Mouse (Mus musculus): Measurements from ENCODE around the gene Sulf2. TPM values are rescaled to one million over a fixed set of nuclear protein-coding genes. Genes with fewer than 3 reads are reported as not detected.

The Sulf2 gene
- total RNA-seq, 2 experiments from 2014 or later = 8.7 to 12.3 TPM

DNA sequence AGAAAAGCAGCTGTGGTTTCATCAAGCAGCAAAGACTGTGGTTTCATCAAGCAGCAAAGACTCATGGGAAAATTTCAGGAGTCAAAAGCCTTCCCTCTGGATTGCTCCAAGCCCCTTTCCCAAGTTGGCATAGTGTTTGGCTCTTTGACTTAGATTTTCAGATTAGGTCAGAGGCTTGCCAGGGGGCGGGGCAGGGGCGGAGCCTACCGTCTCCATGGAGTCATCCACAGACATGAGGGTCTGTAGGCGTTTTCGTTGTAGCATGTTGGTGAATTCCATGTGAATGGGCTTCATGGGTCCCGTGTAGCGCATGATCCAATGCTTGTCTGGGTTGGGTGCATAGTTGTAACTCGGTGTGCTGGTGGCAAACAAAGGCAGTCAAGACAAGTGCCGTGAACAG, 66.5 kb downstream of the Sulf2 start:
- DNase-seq (ENCODE audit: low spot score) = no peak

DNA sequence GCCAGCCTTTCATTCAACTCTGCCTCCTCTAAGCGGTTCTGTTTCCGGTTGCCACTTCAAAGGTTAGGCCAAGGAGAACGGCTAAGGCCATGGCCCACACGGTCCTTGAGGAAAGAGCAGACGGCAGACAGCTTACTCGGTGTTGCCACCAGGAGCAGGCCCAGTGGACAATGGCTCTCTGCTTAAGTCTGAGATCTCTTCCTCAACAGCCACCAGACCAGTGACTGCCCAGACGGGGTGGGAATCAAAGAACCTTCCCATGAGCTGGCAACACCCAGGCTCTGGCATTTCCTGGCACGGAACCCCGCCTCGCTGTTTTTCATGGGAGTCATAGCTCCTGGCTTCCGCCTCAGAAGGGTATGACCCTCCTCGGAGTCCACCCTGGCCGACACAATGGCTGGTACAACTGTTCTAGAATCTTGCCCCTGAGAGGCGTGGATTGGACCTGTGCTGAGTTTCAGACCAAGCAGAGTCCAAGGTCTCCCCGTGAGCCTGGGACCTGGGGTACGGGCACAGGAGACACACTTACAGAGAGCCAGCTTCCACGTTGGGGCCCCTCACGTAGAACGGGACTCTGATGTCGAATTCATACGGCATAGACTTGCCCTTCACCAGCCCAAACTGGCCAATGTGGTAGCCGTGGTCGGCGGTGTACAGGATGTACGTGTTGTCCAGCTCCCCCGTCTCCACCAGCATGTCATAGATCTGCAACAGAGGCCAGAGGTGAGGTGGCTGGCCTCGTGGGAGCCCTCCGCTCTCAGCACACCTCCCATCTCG, 68.8 kb downstream of the Sulf2 start:
- DNase-seq (ENCODE audit: low spot score) = no peak

DNA sequence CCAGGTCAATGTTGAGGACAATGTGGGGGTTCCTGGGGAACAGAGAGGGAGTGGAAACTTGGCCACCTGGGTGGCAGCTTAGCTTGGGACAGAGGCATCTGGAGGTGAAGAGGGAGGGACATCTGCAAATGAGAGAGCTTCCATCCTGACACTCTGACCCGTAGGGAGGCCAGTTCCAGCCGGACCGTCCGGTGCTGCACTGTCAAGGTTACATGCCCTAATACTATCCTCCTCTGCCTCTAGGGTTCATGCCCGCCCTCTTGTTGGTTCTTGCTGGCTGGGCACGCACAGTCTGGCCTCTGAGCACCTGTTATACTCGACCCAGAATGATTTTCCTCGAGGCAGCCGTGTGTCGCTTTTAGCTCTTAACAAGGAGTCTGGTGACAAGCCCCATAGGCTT, 69.7 kb downstream of the Sulf2 start:
- DNase-seq (ENCODE audit: low spot score) = no peak

DNA sequence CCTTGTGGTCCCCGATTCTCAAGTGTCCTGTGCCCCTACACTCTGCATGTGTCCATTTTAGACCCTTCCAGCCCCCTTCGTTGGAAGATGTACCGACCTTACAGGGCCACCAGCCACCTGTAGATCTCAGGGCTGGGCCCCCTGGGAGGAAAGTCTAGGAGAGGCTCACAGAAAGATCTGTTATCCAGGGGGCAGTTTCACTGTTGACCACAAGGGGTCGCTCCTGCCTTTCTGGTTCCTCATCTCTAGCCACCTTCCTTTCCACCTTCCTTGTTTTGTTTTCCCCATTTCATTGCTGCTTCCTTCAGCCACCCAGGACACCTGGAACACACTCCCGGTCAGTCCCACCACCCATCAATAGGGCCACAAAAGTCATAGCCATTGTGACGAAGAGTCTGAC, 70.5 kb downstream of the Sulf2 start:
- DNase-seq (ENCODE audit: low spot score) = peak; percentile 57

DNA sequence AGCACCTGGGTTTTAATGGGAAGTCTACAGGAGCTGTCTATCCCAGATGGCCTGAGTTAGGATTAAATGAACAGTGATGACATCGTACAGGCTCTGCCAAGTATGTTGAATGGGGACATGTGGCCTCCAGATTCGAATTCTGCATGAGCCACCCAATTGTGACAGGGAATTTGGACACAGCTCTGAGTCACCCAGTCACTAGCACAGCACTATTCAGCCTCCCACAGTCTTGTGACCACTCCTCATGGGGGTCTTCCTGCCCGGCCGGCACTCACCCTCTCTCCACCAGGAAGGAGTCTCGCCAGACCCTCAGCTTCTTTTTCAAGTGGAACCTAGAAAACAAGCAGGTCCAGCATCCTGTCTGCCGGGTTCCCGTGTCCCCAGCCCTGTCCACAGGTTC, 71.4 kb downstream of the Sulf2 start:
- DNase-seq (ENCODE audit: low spot score) = no peak

DNA sequence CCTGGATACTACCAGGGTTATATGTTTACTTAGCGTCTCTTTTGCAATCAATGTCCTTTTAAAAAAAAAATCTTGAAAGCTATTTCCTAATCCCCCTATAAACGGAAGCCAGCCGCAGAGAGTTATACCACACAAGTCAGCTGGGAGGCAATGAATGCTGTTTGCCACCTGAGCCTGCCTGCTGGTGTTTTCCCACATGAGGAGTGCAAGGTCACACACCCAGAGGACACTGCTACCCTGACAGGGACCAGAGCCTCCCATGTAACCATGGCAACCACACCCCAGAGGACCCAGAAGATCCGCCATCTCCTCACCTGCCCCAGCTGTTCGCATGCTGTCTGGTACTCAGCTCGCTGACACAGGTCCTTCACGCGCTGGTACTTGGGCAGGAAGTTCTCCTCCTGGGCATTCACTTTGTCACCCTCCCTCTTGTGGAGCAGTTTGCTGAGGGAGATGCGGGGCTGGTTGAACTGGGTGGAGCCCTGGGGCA, 71.9 kb downstream of the Sulf2 start:
- no peak for DNase-seq (ENCODE audit: low spot score)

DNA sequence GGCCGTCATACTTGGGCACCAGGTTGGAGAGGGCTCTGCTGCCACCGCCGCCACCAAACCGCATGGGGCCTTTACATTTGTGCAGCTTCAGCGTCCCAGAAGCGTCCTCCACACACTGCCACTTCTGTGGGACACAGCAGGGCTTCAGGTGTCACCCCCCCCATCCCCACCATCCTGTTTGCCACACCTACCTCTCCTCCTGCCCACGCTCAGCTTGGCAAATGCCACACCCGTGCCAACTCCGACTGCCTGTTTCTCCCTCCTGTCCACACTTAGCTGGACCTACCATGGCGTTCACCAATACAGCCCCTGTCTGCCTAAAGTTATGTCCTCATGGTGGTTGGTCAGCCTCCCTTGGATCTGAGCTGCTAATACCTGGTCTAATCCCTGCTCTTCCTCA, 72.8 kb downstream of the Sulf2 start:
- no peak for DNase-seq (ENCODE audit: low spot score)

DNA sequence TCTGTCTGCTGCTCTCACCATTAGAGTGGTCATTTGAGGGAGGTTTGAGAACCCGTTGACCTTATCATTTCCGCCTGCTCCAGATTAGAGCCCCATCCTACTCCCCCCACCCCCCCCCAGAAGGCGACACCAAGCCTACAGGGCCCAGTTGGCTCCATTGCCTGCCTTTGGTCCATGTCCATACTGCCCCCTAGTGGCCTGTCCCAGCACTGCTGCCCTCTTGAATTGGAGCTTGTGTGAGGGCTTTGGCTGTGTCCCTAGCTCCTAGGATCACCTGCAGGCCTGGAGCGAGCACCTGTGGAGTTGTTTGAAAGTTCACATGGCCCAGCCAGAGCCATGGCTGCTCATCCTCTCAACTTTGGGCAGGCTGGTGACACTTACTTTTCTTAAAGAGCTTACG, 73.3 kb downstream of the Sulf2 start:
- DNase-seq (ENCODE audit: low spot score) = peak; percentile 76

DNA sequence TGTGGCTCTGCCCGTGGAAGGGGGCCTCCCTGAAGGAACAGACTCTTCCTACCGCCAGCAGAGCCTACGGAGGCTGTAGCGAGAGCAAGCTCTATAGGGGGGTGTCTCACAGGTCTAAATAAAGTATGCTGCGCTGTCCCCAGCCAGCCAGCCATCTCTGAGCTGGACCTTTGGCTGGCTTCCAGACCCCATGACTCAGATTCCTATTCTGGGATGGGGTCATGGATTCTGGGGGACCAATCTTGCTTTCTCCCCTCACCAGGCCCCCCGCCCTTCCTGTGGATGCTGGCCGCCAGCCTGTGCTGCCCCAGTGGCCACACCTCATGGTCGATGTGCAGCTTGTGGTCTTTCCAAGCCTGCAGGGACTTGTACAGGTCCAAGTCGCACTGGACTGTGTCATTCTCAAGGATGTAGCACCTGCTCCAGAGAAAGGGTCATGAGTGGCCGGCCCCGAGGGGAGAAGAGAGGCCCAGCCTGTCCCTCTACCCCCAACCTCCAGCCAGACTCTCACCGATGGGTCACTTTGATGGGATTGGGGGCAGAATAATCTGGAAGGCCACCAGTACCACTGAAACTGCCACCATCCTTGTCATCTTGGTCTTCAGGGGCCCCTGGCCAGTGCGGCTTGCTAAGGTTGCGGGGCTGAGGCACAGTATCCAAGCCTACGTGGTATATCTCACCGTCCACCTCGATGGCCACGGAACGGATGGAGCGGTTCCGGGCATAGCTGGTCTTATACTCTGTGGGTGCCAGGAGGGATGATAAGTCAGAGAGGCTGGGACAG, 74.3 kb downstream of the Sulf2 start:
- DNase-seq (ENCODE audit: low spot score) = peak; percentile 71

DNA sequence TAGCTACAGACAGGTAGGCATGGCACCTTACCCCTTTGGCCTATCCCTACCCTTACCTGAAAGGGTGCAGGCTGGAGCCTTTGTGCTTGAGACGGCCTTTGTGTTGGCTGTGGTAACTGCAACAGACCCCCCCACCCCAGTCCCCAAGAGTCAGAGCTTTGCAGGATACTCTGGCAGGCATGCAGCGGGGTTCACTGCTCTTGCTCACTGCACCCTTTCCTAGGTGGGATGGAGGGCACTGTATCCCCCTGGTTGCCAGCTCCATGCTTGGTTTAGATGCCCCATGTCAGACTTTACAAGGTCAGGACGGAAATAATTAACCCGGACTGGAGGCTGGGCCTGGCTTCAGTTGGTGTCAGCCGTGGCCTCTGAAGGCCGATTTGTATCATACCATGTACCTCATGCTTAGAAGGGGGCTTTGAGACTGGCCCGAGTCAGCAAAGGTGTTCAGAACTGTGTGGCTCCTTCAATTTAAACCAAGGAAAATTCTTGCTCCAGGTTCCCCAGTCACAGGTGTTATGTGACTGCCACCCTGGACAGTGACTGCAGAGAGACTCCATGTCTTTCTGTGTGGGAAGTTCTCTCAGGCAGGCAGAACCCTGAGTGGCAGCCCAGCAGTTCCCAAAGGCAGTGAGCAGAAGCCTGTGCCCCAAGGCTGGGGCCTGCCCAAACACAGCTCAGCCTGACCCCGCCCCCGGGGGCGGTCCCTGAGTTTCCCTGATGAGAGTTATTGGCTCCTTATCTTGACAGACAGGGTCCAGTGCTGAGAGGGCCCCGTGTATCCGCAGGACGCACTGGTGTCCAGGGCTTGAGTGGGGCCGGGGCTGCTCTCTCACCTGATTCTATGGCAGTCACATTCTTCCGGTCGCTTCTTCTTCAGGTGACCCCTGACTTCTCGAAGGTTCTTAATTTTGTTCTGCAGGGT, 75.2 kb downstream of the Sulf2 start:
- DNase-seq (ENCODE audit: low spot score) = peak; percentile 29

DNA sequence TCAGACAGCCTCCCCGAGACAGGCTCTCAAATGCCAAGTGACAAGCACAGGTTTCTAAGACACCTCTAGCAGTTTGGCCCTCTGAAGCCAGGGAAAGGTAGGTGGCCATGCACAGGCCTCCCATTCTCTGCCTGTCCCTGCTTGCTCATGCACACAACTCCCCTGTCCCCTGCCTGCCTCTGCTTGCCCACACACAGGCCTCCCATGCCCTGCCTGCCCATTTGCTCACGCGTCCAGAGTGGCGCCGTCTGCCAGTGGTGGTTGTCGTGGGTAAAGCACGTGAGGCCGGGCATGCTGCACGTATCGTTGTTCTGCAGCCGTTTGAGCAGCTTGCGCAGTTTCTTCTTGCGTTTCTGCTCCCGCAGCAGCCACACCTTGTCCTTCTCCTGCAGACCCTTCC, 76.2 kb downstream of the Sulf2 start:
- no peak for DNase-seq (ENCODE audit: low spot score)

DNA sequence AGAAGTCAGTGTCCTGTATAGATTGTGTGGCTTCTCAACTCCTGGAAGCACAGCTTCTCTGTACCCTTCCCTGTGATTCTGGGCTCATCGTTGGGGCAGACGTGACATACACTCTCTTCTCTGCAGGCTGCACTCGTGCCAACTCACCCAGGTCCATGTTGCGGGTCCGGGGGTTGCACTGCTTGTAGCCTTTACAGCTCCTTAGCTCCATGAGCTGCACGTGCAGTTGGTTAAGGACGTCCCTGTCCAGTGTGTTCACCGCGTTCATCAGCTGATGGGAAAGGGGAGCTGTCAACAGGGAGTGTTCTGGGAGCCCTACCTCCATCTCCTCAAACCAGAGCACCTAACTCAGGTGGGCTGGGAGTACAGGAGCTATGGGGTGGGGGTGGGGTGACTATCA, 78.1 kb downstream of the Sulf2 start:
- no peak for DNase-seq (ENCODE audit: low spot score)

DNA sequence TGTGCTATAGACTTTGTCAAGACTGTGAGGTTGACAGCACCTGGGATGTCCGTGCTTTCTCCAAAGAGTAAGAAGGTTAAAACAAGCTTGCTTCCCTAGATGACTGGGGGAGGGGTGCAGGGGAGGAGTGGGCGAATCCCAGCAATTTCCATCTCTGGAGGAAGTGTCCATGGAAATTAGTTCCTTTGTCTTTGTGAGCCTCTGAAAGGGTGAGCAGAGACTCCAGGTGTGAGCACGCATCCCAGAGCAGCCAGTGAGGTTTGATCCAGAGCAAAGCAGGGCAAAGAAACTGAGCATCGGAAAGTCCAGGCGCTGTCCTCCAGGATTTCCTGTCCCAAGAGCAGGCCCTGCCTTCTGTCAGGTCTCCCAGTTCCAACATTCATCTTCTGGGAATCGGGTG, 81.1 kb downstream of the Sulf2 start:
- no peak for DNase-seq (ENCODE audit: low spot score)

DNA sequence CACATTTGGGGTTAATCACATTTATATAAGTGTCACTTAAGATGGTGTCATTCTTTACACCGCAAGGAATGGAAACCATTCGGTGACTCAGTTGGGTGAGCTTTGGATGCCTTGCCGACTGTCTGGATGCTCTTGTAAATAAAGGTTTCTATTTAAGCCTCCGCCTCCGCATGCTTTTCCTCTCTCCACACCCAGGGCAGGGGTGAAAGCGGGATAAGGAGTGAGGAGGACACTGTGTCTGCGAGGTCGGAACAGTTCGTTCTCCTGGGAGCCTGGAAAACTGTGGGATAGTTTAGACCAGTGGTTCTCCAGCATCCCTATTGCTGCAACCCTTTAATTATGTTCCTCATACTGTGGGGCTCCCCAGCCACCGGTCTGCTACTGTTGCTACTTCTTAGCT, 82.4 kb downstream of the Sulf2 start:
- DNase-seq (ENCODE audit: low spot score) = peak; percentile 36

DNA sequence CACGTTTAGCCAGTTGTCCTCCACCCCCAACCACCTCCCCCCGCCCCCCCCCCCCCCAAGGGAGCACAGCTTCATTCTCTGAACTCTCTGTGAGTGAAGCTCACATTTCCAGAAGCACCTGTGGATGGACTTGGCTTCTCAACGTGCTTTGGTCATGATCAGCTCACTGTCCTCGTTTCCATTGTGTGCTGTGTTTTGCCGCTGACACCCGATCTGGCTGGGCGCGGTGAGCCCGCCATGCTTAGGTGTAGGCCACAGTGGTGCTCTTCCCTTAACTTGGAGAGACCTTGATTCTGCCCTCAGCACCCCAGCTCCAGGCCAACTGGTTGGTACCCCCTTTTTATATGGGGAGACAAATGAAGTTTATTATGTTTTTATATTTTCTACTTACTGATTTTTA, 83.6 kb downstream of the Sulf2 start:
- no peak for DNase-seq (ENCODE audit: low spot score)

DNA sequence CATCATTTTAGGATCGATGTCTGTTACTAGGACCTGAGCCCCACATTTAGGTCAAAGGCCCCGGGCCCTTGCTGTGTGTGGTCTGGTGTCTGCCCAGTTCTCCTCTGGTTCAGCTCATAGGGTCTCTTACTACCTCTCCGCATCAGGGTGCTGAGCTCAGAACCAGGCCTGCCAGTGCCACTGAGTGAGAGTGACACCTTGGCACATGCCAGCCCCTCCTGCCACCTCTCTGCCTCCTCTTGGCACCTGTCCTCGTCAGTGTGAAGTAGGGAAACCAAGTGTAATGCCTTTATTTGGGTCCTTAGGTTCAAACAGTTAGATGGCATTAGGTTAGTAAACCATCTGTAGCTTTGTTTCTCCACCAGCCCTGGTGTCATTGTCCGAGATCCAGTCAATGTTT, 84.0 kb downstream of the Sulf2 start:
- DNase-seq (ENCODE audit: low spot score) = no peak

DNA sequence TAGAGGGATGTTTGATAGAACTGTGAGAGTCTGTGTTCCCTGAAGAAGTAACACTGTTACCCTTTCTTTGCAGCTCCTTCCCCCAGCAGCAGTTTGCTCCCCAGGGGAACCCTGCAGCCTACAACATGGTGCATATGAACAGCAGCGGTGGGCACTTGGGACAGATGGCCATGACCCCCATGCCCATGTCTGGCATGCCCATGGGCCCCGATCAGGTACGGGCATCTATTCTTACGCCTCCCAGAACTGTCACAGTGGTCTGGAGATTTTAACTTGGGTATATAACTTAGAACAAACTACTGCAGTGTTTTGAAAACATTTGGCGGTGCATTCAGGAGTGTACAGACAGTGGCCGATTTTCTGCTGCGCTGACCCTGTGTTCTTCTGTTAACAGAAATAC, 85.7 kb downstream of the Sulf2 start:
- DNase-seq (ENCODE audit: low spot score) = no peak

DNA sequence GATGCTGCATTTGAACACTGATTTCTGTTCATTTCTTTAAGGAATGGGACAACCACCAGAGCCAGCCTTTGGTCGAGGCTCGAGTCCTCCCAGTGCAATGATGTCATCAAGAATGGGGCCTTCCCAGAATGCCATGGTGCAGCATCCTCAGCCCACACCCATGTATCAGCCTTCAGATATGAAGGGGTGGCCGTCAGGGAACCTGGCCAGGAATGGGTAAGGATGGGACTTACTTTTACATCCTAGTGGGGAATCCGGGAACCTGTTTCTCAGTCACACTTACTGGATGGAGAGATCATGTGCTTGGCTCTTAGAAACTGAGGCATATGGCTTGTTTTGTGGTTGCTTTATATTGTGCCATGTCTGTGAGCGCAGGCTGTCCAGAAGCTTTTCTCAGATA, 86.3 kb downstream of the Sulf2 start:
- DNase-seq (ENCODE audit: low spot score) = no peak

DNA sequence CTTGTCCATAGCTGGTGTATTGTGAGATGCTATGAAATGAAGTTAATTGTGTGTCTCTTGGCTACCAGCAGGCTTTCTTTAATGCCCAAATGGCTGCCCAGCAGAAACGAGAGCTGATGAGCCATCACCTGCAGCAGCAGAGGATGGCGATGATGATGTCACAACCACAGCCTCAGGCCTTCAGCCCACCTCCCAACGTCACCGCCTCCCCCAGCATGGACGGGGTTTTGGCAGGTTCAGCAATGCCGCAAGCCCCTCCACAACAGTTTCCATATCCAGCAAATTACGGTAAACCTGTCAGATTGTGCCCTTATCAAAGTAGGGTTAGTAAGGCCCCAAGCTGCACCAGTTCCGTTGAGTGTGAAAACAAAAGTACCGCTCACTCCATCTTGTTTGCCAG, 87.2 kb downstream of the Sulf2 start:
- no peak for DNase-seq (ENCODE audit: low spot score)

DNA sequence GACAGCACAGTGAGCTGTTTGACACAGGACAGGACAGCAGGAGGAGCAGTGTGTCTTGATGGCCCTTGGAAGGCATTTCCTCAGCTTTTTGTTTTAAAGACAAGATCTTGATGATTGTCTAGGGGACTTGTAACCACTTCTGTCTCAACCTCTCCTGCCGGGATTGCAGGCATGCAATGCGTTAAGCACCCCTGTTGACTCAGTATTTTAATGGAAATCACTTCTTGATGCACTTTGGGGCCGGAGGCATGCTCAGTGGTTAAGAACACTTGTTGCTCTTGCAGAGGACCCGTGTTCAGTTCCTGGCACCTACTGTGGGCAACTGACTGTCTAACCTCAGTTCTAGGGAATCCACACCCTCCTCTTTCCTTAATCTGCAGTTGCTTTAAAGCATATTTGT, 89.0 kb downstream of the Sulf2 start:
- DNase-seq (ENCODE audit: low spot score) = no peak

DNA sequence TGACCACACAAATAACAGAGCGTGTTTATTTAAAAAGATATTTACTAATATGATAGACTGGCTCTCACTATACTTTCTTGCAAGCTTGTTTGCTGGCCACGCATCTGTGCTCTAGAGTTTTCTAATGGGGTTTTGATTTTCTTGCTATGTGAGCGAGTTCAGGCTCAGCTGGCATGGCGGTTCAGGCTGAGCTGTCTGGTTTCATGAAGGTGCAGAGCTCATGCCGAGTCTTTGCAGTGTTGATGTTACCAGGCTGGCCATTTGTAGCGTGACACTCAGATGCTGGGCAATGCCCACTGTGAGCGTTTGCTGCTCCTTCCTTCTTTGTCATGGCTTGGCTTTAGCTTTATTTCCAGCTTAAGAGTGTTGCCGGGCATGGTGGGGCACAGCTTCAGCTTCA, 93.0 kb downstream of the Sulf2 start:
- DNase-seq (ENCODE audit: low spot score) = no peak

DNA sequence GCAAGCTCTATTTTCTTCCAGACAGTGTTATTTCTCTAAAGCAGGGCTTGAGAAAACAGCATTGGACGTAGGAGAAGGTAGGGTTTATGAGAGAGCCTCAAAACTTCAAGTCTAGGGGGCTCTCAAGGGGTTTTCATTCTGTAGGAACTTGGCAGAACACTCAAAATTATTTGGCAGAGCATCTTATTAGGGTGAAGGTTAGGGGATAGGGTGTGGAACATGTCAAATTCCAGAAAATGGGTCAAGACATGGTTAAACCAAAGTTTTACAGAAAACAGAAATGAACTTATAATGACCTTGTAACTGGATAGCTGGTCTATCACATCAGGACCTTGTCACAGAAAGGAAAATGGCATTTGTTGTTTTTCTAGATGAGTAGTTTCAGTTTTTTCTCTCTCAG, 93.5 kb downstream of the Sulf2 start:
- peak; percentile 42 for DNase-seq (ENCODE audit: low spot score)

Data from gastrocnemius, adult 18-20 months (tissue).